Mouse (Mus musculus): ENCODE data around the gene Serinc5.

GRCm38 (mm10) chr13:92739858-92740257, 129.0 kb downstream of the Serinc5 start:
- TF ChIP-seq POLR2A (IDR thresholded peaks at IDR 0.05; ENCODE audit: low read depth, low read length) (no peak), CTCF (conservative IDR thresholded peaks at IDR 0.05; ENCODE audit: insufficient read depth, insufficient read length, low read depth, low read length) (no peak)
